Mouse (Mus musculus) megakaryocyte, adult 5-6 weeks (primary cell): ENCODE data around the gene Dnajb7. TPM values are rescaled to one million over a fixed set of nuclear protein-coding genes. Genes with fewer than 3 reads are reported as not detected.

Experiments
- ATAC-seq: 2 replicates; pipeline ENCODE4 v1.8.0; 2016; ENCODE audit warnings: mild to moderate bottlenecking, inconsistent platforms; ENCODE audit not compliant: poor library complexity, severe bottlenecking
- total RNA-seq, 2 experiments: library from RNA; stranded (forward) in 1 of 2; stranded (reverse) in 1 of 2; fragments of 153-499, 151-499 nt in 1 of 2; fragments of 221-1000, 200-1000 nt in 1 of 2; gene quantifications; 2 replicates each; pipeline versions ENCODE4 v1.2.3 to v1.2.4; 2015 to 2017

Gene Dnajb7
- total RNA-seq (2015), result not detected in 2 replicates
- total RNA-seq (2017), result 0.18 TPM in 1 of 2 replicates, not detected in the other

DNA sequence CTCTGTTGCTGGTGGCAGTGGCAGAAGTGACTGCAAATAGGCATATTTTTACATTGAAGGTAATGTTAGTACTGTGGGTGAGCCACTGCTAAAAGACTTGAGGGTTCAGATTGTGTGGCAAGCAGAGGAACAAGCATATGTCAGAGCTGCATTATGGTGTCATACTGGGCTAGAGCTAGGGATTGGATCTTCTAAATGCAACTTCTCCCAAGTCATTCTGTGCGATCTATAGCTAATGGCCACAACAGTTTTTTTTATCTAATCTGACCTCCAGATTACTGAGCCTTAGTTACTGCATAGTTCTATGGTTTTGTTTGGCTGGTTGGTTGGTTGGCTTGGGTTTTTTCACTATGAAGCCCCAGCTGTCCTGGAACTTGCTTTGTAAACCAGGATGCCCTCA, at the start of gene Dnajb7:
Gene Dnajb7 (minus strand): TSS at position 101 of the 400 bp plus-strand sequence.
- ATAC-seq, result no peak

DNA sequence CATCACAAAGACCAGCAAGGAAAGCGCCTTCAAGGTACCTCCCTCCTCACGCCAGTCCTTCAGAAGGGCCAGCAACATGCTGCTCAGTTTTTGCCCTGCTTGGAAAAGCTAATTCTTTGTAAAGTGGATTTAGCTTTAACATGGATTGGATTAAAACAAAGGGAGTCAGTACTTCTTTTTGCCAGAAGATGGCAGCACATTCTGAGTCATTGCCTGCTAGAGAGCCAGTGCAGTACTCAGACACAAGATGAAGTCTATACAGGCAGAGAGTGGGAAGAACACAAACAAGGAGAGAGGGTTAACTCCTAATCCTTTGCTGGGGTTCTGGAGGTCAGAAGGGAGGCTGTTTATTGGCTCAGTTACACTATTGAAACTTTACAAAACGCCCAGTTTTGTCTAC, 40.4 kb upstream of the Dnajb7 start:
- ATAC-seq, result peak; percentile 71

DNA sequence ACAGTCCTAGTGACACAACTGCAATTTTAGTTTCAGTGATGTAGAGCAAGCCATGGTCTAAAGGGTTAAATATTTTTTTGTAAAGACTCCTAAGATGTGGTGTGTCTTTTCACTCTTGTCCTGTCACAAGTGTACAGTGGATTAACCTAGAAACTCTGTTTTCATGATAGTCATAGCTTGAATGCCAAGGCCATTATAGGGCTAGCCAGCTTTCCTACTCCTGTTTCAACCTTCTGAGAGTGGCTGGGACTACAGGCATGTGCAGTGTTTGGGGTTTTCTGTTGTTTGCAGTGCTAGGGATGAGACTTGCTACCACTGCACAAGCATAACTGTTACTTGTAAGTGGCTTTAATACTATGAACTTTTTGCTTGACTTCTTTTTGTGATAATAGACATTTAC, 31.1 kb upstream of the Dnajb7 start:
- ATAC-seq, result no peak

DNA sequence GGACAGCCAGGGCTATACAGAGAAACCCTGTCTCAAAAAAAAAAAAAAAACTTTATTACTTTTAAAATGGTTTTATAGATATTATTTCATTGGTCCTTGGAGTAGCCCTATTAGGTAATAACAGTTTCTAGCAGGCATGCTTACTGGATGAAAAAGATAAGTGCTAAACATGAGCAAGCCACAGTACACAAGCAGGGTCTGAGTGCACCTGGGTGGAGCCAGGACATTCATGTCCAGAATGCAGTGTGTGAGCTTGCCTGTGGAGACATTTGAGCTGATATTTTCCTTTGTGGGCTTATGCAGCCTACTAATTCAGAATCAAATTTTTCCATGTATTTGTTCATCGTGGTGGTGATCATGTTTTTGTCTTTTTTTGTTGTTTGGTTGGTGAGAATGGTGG, 30.2 kb upstream of the Dnajb7 start:
- no peak for ATAC-seq

DNA sequence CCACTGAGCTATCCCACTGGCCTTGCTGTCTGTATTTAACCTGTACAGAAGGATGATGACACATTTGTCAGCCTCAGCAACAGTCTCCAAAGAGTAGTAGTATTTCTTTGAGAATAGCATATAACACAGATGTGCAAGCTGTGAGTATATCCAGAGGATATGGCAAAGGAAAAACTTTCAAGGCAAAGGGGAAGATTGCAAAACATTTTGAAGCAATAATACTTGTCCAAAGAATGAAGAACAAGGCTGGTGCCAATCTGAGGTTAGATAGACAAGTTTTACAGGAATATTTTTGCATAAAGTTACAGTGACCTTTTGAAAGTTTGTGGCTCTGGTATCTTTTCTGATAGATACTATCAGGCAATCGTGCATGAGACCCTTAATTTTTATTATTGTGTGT, 23.1 kb upstream of the Dnajb7 start:
- no peak for ATAC-seq

DNA sequence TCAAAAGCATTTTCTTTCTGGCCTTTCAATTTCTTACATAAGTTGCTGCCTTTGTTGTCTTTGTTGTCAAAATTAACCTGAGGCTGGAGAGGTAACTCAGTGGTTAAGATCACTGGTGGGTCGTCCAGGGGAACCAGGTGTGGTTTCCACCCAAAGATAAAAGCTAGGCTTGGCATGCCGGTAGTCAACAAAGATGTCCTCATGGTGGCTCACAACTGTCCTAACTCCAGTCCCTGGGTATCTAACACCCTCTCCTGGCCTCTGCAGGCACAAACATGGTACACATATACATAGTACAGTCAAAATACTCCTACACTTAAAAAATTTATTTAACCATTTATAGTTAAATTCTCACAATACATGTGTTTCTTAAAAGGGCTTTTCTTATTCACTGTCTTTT, 19.8 kb upstream of the Dnajb7 start:
- ATAC-seq, result no peak

DNA sequence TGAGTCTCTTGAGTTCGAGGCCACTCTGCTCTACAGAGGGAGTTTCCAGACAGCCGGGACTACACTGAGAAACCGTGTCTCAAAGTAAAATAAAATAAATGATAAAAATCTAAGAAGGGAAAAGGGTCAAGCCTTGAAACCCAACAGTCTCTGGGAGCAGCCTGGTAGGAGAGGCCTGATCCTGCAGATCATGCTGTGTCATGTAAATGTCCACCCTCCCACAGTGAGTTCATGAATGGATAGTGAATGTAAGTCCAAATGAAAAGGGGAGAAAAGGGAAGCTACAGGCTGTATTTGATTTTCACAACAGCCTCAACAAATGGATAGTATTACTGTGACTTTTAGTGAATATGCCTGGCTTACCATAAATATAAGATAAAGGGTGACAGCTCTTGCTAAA, 17.2 kb upstream of the Dnajb7 start:
- ATAC-seq, result no peak

DNA sequence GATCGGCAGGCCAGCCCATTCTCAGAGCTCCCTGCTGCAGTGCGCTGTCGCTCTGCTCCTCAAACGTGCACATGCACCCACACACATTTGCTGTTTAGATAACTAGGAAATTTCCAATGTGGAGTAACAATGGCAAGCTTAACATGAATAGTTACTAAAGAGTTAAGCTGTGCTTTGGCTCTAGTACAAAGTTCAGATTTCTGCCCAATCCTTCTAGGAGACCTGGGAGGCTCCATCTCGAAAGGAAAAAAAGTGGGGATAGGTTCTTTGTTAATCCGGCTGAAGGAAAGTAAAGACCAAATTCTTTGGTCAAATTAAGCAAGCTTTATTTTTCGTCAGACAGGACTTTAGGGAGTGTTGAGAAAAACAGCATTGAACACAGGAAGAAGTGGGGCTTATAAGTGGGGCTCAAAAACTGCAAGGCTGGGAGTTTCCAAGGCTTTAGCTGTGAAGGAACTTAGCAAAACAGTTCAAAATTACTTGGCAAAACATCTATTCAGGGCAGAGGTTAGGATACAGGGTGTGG, 14.1 kb upstream of the Dnajb7 start:
- no peak for ATAC-seq

DNA sequence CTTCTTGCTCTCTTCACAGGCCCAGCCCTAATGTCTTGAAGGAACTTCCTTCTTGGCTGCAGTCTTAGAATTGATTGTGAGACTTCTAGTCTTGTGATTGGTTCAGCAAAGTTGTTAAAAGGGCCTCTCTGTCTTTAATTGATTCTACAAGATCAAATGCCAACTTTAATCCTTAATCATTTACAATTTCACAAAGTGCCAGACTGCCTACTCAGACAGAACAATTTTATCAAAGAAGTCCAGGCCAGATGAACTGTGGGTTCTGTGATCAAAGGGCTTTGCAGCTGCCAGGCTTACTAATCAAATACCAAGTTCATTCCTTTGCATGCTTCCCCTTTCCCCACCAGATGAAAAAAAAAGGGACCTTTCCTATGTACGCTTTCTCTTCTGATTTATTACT, 13.4 kb upstream of the Dnajb7 start:
- ATAC-seq, result no peak

DNA sequence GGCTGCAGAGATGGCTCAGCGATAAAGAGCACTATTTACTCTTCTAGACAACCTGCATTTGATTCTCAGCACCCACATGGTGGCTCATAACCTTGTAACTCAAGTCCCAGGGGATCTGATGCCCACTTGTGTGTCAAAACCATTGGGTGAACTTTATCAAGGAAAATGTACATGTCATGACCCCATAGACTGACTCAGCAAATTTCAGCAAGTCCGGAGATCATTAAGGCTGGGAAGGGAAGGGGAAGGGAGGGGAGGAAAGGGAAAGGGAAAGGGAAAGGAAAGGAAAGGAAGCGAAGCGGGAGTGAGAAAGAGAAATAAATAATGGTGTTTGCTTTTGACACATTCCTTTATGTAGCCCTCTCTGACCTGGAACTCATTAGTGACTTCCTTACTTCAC, 10.0 kb upstream of the Dnajb7 start:
- ATAC-seq, result no peak

DNA sequence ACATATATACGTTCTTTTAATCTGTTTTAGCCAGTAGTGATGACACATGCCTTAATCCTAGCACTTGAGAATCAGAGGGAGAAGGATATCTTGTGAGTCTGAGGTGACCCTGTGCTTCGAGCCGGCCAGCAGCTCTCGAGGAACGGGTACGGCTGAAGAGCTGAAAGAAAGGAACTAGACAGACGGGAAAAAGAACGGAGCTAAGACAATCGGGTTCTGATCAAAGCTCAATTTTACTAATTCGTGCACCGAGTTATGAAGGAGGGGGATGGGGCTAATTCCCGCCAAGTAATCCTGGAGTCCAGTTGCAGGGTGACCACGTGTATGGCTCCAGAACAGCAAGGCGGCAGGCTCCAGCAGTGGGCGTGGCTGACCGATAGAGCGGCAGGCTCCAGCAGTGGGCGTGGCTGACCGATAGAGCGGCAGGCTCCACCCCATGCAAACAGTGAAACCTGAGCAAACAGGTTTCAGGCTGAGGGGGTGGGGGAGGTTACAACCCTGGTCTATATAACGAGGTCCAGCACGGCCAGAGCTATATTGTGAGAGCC, 8.7 kb upstream of the Dnajb7 start:
- peak; percentile 86 for ATAC-seq

DNA sequence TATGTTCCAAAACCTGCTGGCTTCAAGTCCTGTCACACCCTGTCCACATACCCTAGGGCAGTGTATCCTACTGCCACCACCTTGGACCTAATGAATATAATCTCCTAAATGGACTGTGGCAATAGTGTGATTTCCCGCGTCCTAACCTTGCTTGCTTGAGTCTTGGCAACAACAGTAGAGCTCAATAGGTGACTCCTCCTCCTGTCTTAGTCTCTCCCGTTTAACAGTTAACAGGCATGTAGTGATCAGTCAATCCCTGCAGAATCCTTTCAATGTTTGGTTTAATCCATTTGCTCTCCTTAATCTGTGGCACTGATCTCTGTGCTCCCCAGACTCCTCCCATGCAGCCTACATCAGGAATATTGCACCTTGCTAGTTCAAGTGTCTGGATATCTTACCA, 3.1 kb downstream of the Dnajb7 start:
- ATAC-seq, result no peak

DNA sequence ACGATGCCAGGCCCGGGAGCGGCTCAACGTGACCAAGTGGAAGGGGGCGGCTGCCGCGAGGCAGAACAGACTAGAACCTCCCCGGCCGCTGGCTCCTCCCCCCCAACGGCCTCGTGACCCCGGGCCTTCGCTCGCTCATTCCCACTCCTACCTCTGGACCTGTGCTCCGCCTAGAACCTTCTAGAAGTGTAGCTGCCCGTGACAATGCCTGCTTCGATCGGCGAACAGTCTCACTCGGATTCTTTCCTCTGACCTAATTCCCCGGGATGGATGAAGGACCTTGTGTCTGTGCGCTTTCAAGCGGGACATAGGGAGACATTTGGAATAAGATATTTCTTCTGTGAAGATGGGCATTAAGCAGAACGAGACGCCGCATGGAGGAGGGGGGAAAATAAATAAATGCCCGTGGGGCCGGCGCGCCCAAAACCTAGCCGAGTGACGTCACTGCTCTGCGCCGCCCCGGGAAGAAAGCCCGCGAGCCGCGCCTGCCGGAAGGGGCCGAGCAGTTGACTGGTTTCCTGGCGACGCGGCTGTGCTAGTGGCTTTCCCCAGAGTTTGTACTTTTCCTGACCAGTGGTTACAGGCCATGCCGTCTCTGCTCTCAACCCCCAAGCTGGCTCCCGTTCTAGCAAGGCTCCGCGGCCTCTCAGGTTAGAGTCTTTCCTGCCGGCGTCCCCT, 8.3 kb downstream of the Dnajb7 start, which contains the start of the genes St13 and Xpnpep3:
Gene St13 (minus strand): TSS at position 440 of the 678 bp plus-strand sequence.
Gene Xpnpep3 (plus strand): TSS at position 501 of the 678 bp plus-strand sequence.
- peak; percentile 97 for ATAC-seq

DNA sequence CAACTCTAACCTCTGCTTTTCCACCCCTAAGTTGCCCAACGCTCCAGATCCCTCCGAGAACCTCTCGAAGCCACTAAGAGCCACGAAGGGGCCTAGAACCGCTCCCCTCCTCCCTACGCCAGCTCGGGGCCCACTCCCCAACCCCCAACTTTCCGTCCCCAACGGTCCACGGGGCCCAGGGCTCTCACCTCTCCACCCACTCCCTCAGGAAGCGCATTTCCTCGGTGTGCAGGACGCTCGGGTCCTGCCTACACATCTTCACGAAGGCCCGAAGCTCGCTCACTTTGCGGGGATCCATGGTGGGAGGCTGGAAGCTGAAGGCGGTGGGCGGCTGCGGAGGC, 8.8 kb downstream of the Dnajb7 start:
- no peak for ATAC-seq

DNA sequence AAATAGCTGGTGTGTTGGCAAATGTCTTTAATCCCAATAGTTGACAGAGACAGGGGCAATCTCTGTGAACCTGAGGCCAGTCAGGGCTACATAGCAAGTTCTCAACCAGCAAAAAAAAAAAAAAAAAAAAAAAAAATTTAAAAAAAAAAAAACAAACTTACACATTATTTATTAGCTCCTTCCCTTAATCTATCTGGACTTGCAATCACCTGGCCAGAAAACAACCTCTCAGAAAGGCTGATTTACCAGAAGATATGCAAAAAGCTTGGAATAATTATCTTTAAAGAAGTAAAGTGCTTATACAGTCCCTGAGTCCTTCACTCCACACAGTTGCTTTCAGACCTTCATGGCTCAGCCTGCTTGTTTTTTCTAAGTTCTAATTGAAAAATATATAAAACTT, 9.9 kb downstream of the Dnajb7 start:
- no peak for ATAC-seq

DNA sequence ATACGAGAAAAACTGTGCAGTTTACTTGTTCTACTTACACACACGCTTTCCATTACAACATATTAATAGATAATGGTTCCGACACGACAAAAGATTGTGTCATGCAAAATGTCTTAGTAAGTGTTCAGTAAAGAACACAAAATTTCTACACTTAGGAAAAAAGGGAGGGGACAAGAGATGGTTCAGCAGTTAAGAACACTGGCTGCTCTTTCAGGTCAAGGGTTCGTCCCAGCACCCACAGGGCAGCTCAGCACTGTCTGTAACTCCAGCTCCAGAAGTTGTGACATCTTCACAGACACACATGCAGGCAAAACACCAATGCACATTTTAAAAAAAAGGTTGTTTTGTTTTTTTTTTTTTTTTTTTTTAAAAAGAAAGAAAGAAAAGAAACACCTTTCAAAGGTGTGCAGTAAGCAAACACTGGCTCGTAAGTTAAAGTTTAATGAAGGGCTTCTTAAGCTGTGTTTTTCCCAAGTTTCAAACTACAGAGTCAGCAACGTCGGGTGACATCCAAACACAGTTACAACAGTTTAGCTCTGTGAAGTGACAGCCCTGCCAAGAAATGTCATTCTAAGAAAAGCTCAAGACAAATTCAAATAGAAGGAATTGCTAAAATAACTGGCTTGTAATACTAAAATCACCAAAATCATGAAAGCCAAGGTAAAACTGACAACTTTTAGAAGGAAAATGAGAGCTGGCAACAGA, 13.7 kb downstream of the Dnajb7 start:
- ATAC-seq, result no peak

DNA sequence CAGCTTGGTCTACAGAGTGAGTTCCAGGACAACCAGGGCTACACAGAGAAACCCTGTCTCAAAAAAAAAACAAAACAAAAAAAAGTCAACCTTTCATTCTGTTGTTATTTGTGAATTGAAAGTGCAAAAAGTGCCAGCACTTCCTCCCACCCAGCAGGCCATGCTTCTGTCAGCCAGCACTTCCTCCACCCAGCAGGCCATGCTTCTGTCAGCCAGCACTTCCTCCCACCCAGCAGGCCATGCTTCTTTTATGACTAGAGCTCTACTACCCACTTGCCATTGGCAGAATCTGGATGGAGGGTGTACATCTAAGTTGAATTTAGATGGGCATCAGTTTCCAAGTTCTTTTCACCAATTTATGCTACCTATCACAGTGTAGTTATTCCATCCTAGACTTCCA, 15.1 kb downstream of the Dnajb7 start:
- peak; percentile 90 for ATAC-seq

DNA sequence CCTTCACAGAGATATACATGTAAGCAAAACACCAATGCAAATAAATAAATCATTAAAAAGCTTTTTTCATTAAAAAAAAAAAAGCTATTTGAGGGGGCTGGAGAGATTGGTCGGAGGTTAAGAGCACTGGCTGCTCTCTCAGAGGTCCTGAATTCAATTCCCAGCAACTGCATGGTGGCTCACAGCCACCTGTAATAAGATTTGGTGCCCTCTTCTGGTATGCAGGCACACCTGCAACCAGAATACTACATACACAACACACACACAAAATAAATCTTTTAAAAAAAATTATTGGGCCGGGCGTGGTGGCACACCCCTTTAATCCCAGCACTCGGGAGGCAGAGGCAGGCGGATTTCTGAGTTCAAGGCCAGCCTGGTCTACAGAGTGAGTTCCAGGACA, 21.8 kb downstream of the Dnajb7 start:
- ATAC-seq, result no peak

DNA sequence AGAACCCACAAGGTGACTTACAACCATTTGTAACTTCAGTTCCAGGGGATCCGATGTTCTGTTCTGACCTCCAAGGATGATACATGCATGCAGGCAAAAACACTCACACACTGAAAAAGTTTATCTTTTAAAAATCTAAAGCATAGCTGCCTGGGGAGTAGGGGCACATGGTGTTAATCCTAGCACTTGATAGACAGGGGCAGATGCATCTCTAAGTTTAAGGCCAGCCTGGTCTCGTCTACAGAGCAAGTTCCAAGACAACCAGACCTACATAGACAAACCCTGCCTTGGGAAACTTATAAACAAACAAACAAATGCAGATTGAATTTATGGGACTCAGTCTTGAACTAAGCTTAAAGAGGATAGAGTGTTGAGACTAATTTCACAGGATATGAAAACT, 29.3 kb downstream of the Dnajb7 start:
- ATAC-seq, result no peak

DNA sequence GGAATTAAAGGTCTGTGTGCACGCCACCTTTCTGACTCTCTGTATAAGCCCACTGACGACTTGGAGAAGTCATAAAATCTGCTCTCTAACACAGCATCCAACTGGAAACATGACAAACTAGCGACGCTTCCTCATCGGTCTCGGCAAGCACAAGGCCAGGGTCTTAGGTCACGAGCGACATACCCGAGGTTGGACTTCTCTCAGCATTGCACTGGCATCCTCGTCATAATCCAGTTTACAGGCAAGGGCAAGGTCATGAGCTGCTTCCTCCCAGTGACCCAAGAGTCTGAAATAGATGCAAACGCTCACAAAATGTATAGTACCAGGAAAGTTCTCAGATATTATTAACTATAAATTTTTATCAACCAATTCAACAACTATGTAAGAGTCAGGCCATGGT, 33.5 kb downstream of the Dnajb7 start:
- ATAC-seq, result no peak

DNA sequence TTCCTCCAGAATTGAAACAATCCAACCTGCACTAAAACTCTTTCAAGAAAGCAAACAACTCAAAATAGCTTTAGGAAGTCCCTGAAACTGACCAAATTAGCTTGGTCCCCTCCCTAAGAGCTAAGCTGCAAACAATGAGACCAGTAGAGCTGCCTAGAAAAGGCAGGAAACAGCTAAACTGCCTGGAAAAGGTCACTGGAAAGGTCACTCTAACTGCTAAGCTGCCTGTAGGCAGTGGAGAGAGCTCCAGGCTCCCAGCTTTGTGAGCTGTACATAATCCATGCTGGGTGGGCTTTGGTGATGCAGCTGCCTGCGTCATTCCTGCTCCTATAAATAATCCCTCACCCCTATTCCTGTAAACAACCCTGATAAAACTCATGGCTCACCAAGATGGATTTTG, 37.7 kb downstream of the Dnajb7 start:
- no peak for ATAC-seq

DNA sequence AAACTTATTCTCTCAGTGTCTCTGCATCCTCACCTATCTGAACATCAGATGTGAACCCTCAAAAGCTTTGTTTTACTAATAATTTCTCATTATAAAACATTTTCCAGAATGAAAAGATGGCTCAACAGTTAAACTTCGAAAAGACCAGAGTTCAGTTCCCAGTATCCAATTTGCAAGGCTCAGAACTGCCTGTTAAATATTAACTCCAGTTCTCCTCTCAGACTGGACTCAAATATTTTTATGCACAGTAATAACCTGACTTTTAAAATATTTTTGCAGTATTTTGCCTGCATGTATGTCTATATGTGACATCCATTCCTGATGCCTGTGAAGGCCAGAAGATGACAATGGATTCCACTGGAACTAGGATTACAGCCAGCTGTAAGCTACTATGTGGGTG, 39.5 kb downstream of the Dnajb7 start:
- ATAC-seq, result no peak
